ENCODE assay signal across 29 mouse cellular contexts in the genomic region with DNA sequence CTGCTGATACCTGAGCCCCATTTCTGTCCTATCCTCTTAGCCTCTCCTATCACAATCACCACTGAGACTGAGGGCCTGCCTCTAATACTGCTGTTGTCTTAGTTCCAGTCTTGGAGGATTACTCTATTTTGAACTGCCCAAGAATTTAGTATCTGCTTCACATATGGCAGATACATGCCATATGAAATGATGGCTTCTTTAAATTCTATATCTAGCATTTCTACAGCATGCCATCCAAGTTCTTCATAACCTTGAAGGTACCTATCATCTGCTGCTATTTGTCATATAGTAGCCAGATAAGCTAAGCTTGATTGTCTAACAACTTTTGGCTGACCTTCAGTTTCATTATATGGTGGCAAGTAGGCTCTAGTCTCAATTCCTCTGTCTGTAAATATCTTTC. TPM values are rescaled to one million over a fixed set of nuclear protein-coding genes. Genes with fewer than 3 reads are reported as not detected.
DNase-seq lines count a peak whose midpoint lies in the region; ATAC-seq and TF ChIP-seq lines count a peak whose summit lies in the region.
"Had no signal": no experiment of that assay in that cellular context is flagged by ENCODE, and none has a peak within 500 bp of the region (broad histone marks: within the 10 kb centered on the region; RNA-seq: fewer than 3 reads in every experiment).

No protein-coding gene starts in this region.

- H3K27ac ChIP-seq in liver, embryonic 12.5 days: peak overlapping the region; percentile 22; the same call in 1 of the 2 replicates
- H3K27ac ChIP-seq in liver, embryonic 11.5 days (ENCODE audit: low read depth, low read length): no peak overlapping the region
- no peak overlapping the region for H3K27ac ChIP-seq in midbrain, embryonic 11.5 days (ENCODE audit: low read depth, low read length)
- no peak overlapping the region for H3K27ac ChIP-seq in midbrain, postnatal 0 days (ENCODE audit: low read depth, low read length)
- H3K27ac ChIP-seq in liver, embryonic 15.5 days (replicated peaks): 0 out of 2 replicates have a peak overlapping the region, but pooled peaks have one; percentile 7
- no peak overlapping the region for H3K27ac ChIP-seq in gastrocnemius, adult 2 months
- H3K27ac ChIP-seq: embryonic facial prominence, embryonic 12.5 days; embryonic facial prominence, embryonic 15.5 days; heart, adult 2 months; heart, embryonic 10.5 days; heart, embryonic 13.5 days; hindbrain, embryonic 14.5 days; hindbrain, postnatal 0 days had no signal

- ATAC-seq in liver, embryonic 12.5 days: no peak
- no peak for ATAC-seq in liver, embryonic 11.5 days (replicated peaks; ENCODE audit: low FRiP score)
- no peak for ATAC-seq in midbrain, embryonic 11.5 days (ENCODE audit: low FRiP score)
- no peak for ATAC-seq in midbrain, postnatal 0 days (ENCODE audit: low FRiP score)
- no peak for ATAC-seq in liver, embryonic 15.5 days (ENCODE audit: insufficient read depth)
- ATAC-seq: CD4-positive, CD25-positive, alpha-beta regulatory T cell, adult 4 months; forebrain, embryonic 14.5 days; hindbrain, postnatal 0 days; Patski had no signal

- intact Hi-C loops in gastrocnemius, adult 2 months (cut with DNase I): no loop called here

- no peak for DNase-seq in liver, embryonic 11.5 days (ENCODE audit: low spot score)
- DNase-seq in midbrain, embryonic 11.5 days (ENCODE audit: low spot score, missing footprints): peak; percentile 72
- no peak for DNase-seq in midbrain, postnatal 0 days (ENCODE audit: low spot score)
- DNase-seq in cerebellum, adult 18-20 months: no peak
- no peak for DNase-seq in gastrocnemius, adult 2 months
- DNase-seq: adrenal gland, postnatal 10 days; adrenal gland, postnatal 36 days; B cell, adult 2 months; cerebellum, adult 2 months; cerebellum, adult 9-11 months; cerebellum, postnatal 25 days; gastrocnemius, postnatal 10 days; gastrocnemius, postnatal 36 days; heart, adult 2 months; heart, postnatal 14 days; heart, postnatal 4 days had no signal

- no peaks in the 10 kb centered on the region for H3K27me3 ChIP-seq in liver, embryonic 12.5 days (replicated peaks)
- no peaks in the 10 kb centered on the region for H3K27me3 ChIP-seq in liver, embryonic 11.5 days (replicated peaks; ENCODE audit: control insufficient read depth, insufficient read depth, low read length)
- no peaks in the 10 kb centered on the region for H3K27me3 ChIP-seq in midbrain, embryonic 11.5 days (ENCODE audit: control insufficient read depth, insufficient read depth, low read length)
- no peaks in the 10 kb centered on the region for H3K27me3 ChIP-seq in midbrain, postnatal 0 days (ENCODE audit: insufficient read depth, low read length)
- H3K27me3 ChIP-seq in liver, embryonic 15.5 days: no peaks in the 10 kb centered on the region
- H3K27me3 ChIP-seq: embryonic facial prominence, embryonic 12.5 days; embryonic facial prominence, embryonic 15.5 days; heart, embryonic 13.5 days; Patski had no signal

- H3K9me3 ChIP-seq in liver, embryonic 12.5 days (replicated peaks): no peaks in the 10 kb centered on the region; the same call in 1 of the 2 replicates
- no peaks in the 10 kb centered on the region for H3K9me3 ChIP-seq in liver, embryonic 11.5 days (ENCODE audit: control insufficient read depth, low read length)
- no peaks in the 10 kb centered on the region for H3K9me3 ChIP-seq in midbrain, embryonic 11.5 days (ENCODE audit: control insufficient read depth, low read length)
- no peaks in the 10 kb centered on the region for H3K9me3 ChIP-seq in midbrain, postnatal 0 days (ENCODE audit: low read length)
- H3K9me3 ChIP-seq in liver, embryonic 15.5 days (replicated peaks): no peaks in the 10 kb centered on the region
- H3K9me3 ChIP-seq: embryonic facial prominence, embryonic 12.5 days; embryonic facial prominence, embryonic 15.5 days; heart, embryonic 10.5 days; heart, embryonic 13.5 days had no signal

- H3K4me3 ChIP-seq in liver, embryonic 12.5 days: no peak overlapping the region
- H3K4me3 ChIP-seq in liver, embryonic 11.5 days (ENCODE audit: low read depth, low read length): no peak overlapping the region
- H3K4me3 ChIP-seq in midbrain, embryonic 11.5 days (ENCODE audit: low read depth, low read length): no peak overlapping the region
- H3K4me3 ChIP-seq in midbrain, postnatal 0 days (ENCODE audit: low read depth, low read length): no peak overlapping the region
- no peak overlapping the region for H3K4me3 ChIP-seq in liver, embryonic 15.5 days (replicated peaks)
- no peak overlapping the region for H3K4me3 ChIP-seq in gastrocnemius, adult 2 months
- H3K4me3 ChIP-seq: embryonic facial prominence, embryonic 12.5 days; embryonic facial prominence, embryonic 15.5 days; heart, adult 2 months; heart, embryonic 10.5 days; heart, embryonic 13.5 days had no signal

- TF ChIP-seq CTCF in midbrain, postnatal 0 days (IDR thresholded peaks at IDR 0.05): no peak
- TF ChIP-seq CTCF in gastrocnemius, adult 2 months (IDR thresholded peaks at IDR 0.05): no peak

- H3K4me2 ChIP-seq in liver, embryonic 12.5 days: no peak overlapping the region
- H3K4me2 ChIP-seq in liver, embryonic 11.5 days: no peak overlapping the region
- H3K4me2 ChIP-seq in midbrain, embryonic 11.5 days: no peak overlapping the region
- H3K4me2 ChIP-seq in midbrain, postnatal 0 days (ENCODE audit: low read depth, low read length, poor library complexity, severe bottlenecking): no peak overlapping the region
- no peak overlapping the region for H3K4me2 ChIP-seq in liver, embryonic 15.5 days
- H3K4me2 ChIP-seq: embryonic facial prominence, embryonic 12.5 days; embryonic facial prominence, embryonic 15.5 days; heart, embryonic 13.5 days; hindbrain, embryonic 14.5 days had no signal

- H3K9ac ChIP-seq in liver, embryonic 12.5 days: no peak overlapping the region
- H3K9ac ChIP-seq in liver, embryonic 11.5 days (ENCODE audit: low read depth, low read length): no peak overlapping the region
- H3K9ac ChIP-seq in midbrain, embryonic 11.5 days (ENCODE audit: low read length): no peak overlapping the region
- H3K9ac ChIP-seq in midbrain, postnatal 0 days (replicated peaks; ENCODE audit: low read length, poor library complexity, severe bottlenecking): no peak overlapping the region
- H3K9ac ChIP-seq in liver, embryonic 15.5 days: no peak overlapping the region
- H3K9ac ChIP-seq: embryonic facial prominence, embryonic 12.5 days; embryonic facial prominence, embryonic 15.5 days; heart, embryonic 13.5 days; hindbrain, embryonic 14.5 days had no signal

- peaks cover 71% of the 10 kb centered on the region for H3K36me3 ChIP-seq in liver, embryonic 12.5 days
- peaks cover 27% of the 10 kb centered on the region for H3K36me3 ChIP-seq in liver, embryonic 11.5 days (ENCODE audit: control insufficient read depth, insufficient read depth, low read length)
- H3K36me3 ChIP-seq in midbrain, embryonic 11.5 days (ENCODE audit: control insufficient read depth, insufficient read depth, low read length): peaks cover 4% of the 10 kb centered on the region; the same call in 1 of the 2 replicates
- H3K36me3 ChIP-seq in midbrain, postnatal 0 days (ENCODE audit: insufficient read depth, low read length): no peaks in the 10 kb centered on the region; the same call in 1 of the 2 replicates
- H3K36me3 ChIP-seq in liver, embryonic 15.5 days (replicated peaks): peaks cover 53% of the 10 kb centered on the region

- peaks cover 42% of the 10 kb centered on the region for H3K4me1 ChIP-seq in liver, embryonic 12.5 days
- peaks cover 28% of the 10 kb centered on the region for H3K4me1 ChIP-seq in liver, embryonic 11.5 days (replicated peaks; ENCODE audit: control insufficient read depth, insufficient read depth, low read length)
- H3K4me1 ChIP-seq in midbrain, embryonic 11.5 days (ENCODE audit: control insufficient read depth, insufficient read depth, low read length): peaks cover 5% of the 10 kb centered on the region
- no peaks in the 10 kb centered on the region for H3K4me1 ChIP-seq in midbrain, postnatal 0 days (ENCODE audit: insufficient read depth, low read length)
- H3K4me1 ChIP-seq in liver, embryonic 15.5 days (replicated peaks): peaks cover 38% of the 10 kb centered on the region

RNA-seq across cellular contexts. Expression of a gene that starts 6.0 kb away (rescaled TPM):
- 208 and 211 TPM in 2 replicates for polyA plus RNA-seq in liver, embryonic 12.5 days (2016; fragmentation: Nextera tagmentation; extraction: Ambion mirVana)
- 234 and 245 TPM in 2 replicates for polyA plus RNA-seq in liver, embryonic 11.5 days (2014; fragmentation: Nextera tagmentation; extraction: Ambion mirVana)
- polyA plus RNA-seq in midbrain, embryonic 11.5 days (2014; fragmentation: Nextera tagmentation; extraction: Ambion mirVana): 76.1 and 81.2 TPM in 2 replicates
- total RNA-seq in midbrain, postnatal 0 days (2014; rRNA removed): 89.0 and 97.8 TPM in 2 replicates
- 39.7 and 40.9 TPM in 2 replicates for polyA plus RNA-seq in midbrain, postnatal 0 days (2015; fragmentation: Nextera tagmentation; extraction: Ambion mirVana)
- 99.0 and 133 TPM in 2 replicates for polyA plus RNA-seq in liver, embryonic 15.5 days (2015; fragmentation: Nextera tagmentation; extraction: Ambion mirVana)
- total RNA-seq in gastrocnemius, adult 2 months (2021): 10 to 100 TPM; 31.0 to 35.2 TPM

RNA-seq across cellular contexts. Expression of a gene that starts 13.1 kb away (rescaled TPM):
- 202 and 215 TPM in 2 replicates for polyA plus RNA-seq in liver, embryonic 12.5 days (2016; fragmentation: Nextera tagmentation; extraction: Ambion mirVana)
- polyA plus RNA-seq in liver, embryonic 11.5 days (2014; fragmentation: Nextera tagmentation; extraction: Ambion mirVana): 304 and 315 TPM in 2 replicates
- polyA plus RNA-seq in midbrain, embryonic 11.5 days (2014; fragmentation: Nextera tagmentation; extraction: Ambion mirVana): 213 and 234 TPM in 2 replicates
- total RNA-seq in midbrain, postnatal 0 days (2014; rRNA removed): 17.6 and 35.3 TPM in 2 replicates
- polyA plus RNA-seq in midbrain, postnatal 0 days (2015; fragmentation: Nextera tagmentation; extraction: Ambion mirVana): 93.0 and 94.9 TPM in 2 replicates
- 120 and 123 TPM in 2 replicates for polyA plus RNA-seq in liver, embryonic 15.5 days (2015; fragmentation: Nextera tagmentation; extraction: Ambion mirVana)
- total RNA-seq in gastrocnemius, adult 2 months (2021): 10 to 100 TPM; 15.2 to 17.0 TPM

RNA-seq across cellular contexts. Expression of a gene that starts 21.6 kb away (rescaled TPM):
- 0.10 and 0.15 TPM in 2 replicates for polyA plus RNA-seq in liver, embryonic 12.5 days (2016; fragmentation: Nextera tagmentation; extraction: Ambion mirVana)
- 0.16 TPM in 2 replicates for polyA plus RNA-seq in liver, embryonic 11.5 days (2014; fragmentation: Nextera tagmentation; extraction: Ambion mirVana)
- polyA plus RNA-seq in midbrain, embryonic 11.5 days (2014; fragmentation: Nextera tagmentation; extraction: Ambion mirVana): 0.07 TPM in 1 of 2 replicates, not detected in the other
- total RNA-seq in midbrain, postnatal 0 days (2014; rRNA removed): 0.19 and 0.44 TPM in 2 replicates
- polyA plus RNA-seq in midbrain, postnatal 0 days (2015; fragmentation: Nextera tagmentation; extraction: Ambion mirVana): 0.06 and 0.14 TPM in 2 replicates
- polyA plus RNA-seq in liver, embryonic 15.5 days (2015; fragmentation: Nextera tagmentation; extraction: Ambion mirVana): 0.09 and 0.12 TPM in 2 replicates
- total RNA-seq in gastrocnemius, adult 2 months (2021): 10 to 100 TPM in 1 of 2 experiments, 1 to 10 TPM in 1; 7.8 to 14.4 TPM

RNA-seq across cellular contexts. Expression of a gene that starts 22.2 kb away (rescaled TPM):
- polyA plus RNA-seq in liver, embryonic 12.5 days (2016; fragmentation: Nextera tagmentation; extraction: Ambion mirVana): 0.38 and 0.49 TPM in 2 replicates
- polyA plus RNA-seq in liver, embryonic 11.5 days (2014; fragmentation: Nextera tagmentation; extraction: Ambion mirVana): 0.66 and 1.5 TPM in 2 replicates
- polyA plus RNA-seq in midbrain, embryonic 11.5 days (2014; fragmentation: Nextera tagmentation; extraction: Ambion mirVana): 1.4 and 2.0 TPM in 2 replicates
- total RNA-seq in midbrain, postnatal 0 days (2014; rRNA removed): 1.4 and 1.6 TPM in 2 replicates
- polyA plus RNA-seq in midbrain, postnatal 0 days (2015; fragmentation: Nextera tagmentation; extraction: Ambion mirVana): 0.73 and 0.81 TPM in 2 replicates
- polyA plus RNA-seq in liver, embryonic 15.5 days (2015; fragmentation: Nextera tagmentation; extraction: Ambion mirVana): 0.25 and 0.31 TPM in 2 replicates
- 10 to 100 TPM; 14.9 to 31.2 TPM for total RNA-seq in gastrocnemius, adult 2 months (2021)
- total RNA-seq: common myeloid progenitor, adult 5-6 weeks; granulocyte monocyte progenitor cell, adult 5-6 weeks had no signal

RNA-seq across cellular contexts. Expression of a gene that starts 22.8 kb away (rescaled TPM):
- 2.8 and 5.0 TPM in 2 replicates for polyA plus RNA-seq in liver, embryonic 12.5 days (2016; fragmentation: Nextera tagmentation; extraction: Ambion mirVana)
- polyA plus RNA-seq in liver, embryonic 11.5 days (2014; fragmentation: Nextera tagmentation; extraction: Ambion mirVana): 4.7 and 5.7 TPM in 2 replicates
- 0.59 and 1.2 TPM in 2 replicates for polyA plus RNA-seq in midbrain, embryonic 11.5 days (2014; fragmentation: Nextera tagmentation; extraction: Ambion mirVana)
- total RNA-seq in midbrain, postnatal 0 days (2014; rRNA removed): 34.9 TPM in 2 replicates
- polyA plus RNA-seq in midbrain, postnatal 0 days (2015; fragmentation: Nextera tagmentation; extraction: Ambion mirVana): 18.2 and 19.8 TPM in 2 replicates
- 0.96 and 1.6 TPM in 2 replicates for polyA plus RNA-seq in liver, embryonic 15.5 days (2015; fragmentation: Nextera tagmentation; extraction: Ambion mirVana)
- 10 to 100 TPM in 1 of 2 experiments, 1 to 10 TPM in 1; 6.8 to 14.1 TPM for total RNA-seq in gastrocnemius, adult 2 months (2021)

Comparison
In these comparisons a context has a peak if more than half of its experiments do, and no peak if none do; other contexts are left out.
1. H3K27ac ChIP-seq: peak in liver, embryonic 12.5 days (single experiment) and liver, embryonic 15.5 days (single experiment); none in liver, embryonic 11.5 days (single experiment), midbrain, embryonic 11.5 days (single experiment), midbrain, postnatal 0 days (single experiment) and gastrocnemius, adult 2 months (single experiment).